Mouse (Mus musculus): Measurements from ENCODE around the gene Stam2.

The Stam2 gene

DNA sequence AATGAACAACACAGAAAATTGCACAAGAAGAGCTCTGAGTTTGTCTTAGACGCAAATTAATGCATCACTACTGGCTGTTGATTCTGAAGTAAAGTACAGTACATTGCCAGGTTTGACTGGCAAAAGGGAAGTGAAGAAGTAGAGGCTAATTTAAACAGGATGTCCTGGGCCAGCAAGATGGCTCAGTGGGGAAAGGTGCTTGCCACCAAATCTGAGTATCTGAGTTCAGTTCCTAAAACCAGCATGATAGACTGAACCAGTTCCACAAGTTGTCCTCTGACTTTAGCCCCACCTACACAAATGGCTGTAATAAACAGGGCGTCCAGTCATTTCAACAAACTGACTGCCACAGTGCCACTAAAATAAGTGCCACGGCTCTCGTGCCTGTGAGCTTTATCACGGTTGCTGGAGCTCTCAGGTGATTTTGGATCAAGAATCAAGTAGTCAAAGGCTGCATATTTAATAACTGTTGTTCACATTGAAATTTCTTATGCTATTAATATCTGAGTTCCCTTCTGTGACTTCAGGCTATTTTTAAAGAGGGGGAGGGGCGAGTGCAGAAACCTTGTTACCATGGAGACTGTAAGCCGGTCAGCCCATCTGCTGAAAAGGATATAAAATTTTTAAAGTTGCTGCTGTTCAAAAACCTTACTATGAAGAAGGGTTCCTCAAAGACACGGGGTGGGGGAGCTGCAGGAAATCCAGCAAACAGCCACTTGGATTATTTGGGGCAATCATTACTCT is 94.7 kb downstream of the Stam2 start:
- no peak for DNase-seq

- no peak for DNase-seq
Observed at GRCm38 (mm10) chr2:52643657-52644056, 98.4 kb downstream of the Stam2 start.
